Mouse (Mus musculus): ENCODE measurements around the gene Ptpn9.

Ptpn9 gene

GRCm38 (mm10) chr9:56994286-56995197 is at the start of gene Ptpn9:
TSS of gene Ptpn9 (plus strand) at chr9:56994923.
- TF ChIP-seq GATA4 (IDR thresholded peaks at IDR 0.05; ENCODE audit: insufficient replicate concordance, low read length) = peak; percentile 52; the same call in 1 of the 2 replicates

- TF ChIP-seq GATA4 (IDR thresholded peaks at IDR 0.05; ENCODE audit: insufficient replicate concordance, low read length) = no peak
These were observed 45.0 kb upstream of the Ptpn9 start for GRCm38 (mm10) chr9:56949767-56950166.

GRCm38 (mm10) chr9:56950414-56951400 is 44.0 kb upstream of the Ptpn9 start, which contains the start of gene Snupn:
TSS of gene Snupn (plus strand) at chr9:56950878.
- peak; percentile 48; the same call in 1 of the 2 replicates for TF ChIP-seq GATA4 (IDR thresholded peaks at IDR 0.05; ENCODE audit: insufficient replicate concordance, low read length)

- TF ChIP-seq GATA4 (IDR thresholded peaks at IDR 0.05; ENCODE audit: insufficient replicate concordance, low read length) = no peak
These were observed 41.2 kb upstream of the Ptpn9 start for GRCm38 (mm10) chr9:56953562-56953961.

- no peak for TF ChIP-seq GATA4 (IDR thresholded peaks at IDR 0.05; ENCODE audit: insufficient replicate concordance, low read length)
These were observed 37.6 kb upstream of the Ptpn9 start for GRCm38 (mm10) chr9:56956966-56957675.

- no peak for TF ChIP-seq GATA4 (IDR thresholded peaks at IDR 0.05; ENCODE audit: insufficient replicate concordance, low read length)
These were observed 36.0 kb upstream of the Ptpn9 start for GRCm38 (mm10) chr9:56958689-56959088.

- no peak for TF ChIP-seq GATA4 (IDR thresholded peaks at IDR 0.05; ENCODE audit: insufficient replicate concordance, low read length)
These were observed 33.1 kb upstream of the Ptpn9 start for GRCm38 (mm10) chr9:56961591-56961990.

- TF ChIP-seq GATA4 (IDR thresholded peaks at IDR 0.05; ENCODE audit: insufficient replicate concordance, low read length) = no peak
These were observed 24.6 kb upstream of the Ptpn9 start for GRCm38 (mm10) chr9:56970158-56970557.

- no peak for TF ChIP-seq GATA4 (IDR thresholded peaks at IDR 0.05; ENCODE audit: insufficient replicate concordance, low read length)
These were observed 20.7 kb upstream of the Ptpn9 start for GRCm38 (mm10) chr9:56973960-56974524.

GRCm38 (mm10) chr9:56975199-56975598 is 19.5 kb upstream of the Ptpn9 start:
- TF ChIP-seq GATA4 (IDR thresholded peaks at IDR 0.05; ENCODE audit: insufficient replicate concordance, low read length) = no peak

GRCm38 (mm10) chr9:56980186-56980585 is 14.5 kb upstream of the Ptpn9 start:
- TF ChIP-seq GATA4 (IDR thresholded peaks at IDR 0.05; ENCODE audit: insufficient replicate concordance, low read length) = no peak

- no peak for TF ChIP-seq GATA4 (IDR thresholded peaks at IDR 0.05; ENCODE audit: insufficient replicate concordance, low read length)
These were observed 13.2 kb upstream of the Ptpn9 start for GRCm38 (mm10) chr9:56981502-56981901.

- no peak for TF ChIP-seq GATA4 (IDR thresholded peaks at IDR 0.05; ENCODE audit: insufficient replicate concordance, low read length)
These were observed 690 bp downstream of the Ptpn9 start for GRCm38 (mm10) chr9:56995198-56996027.

- no peak for TF ChIP-seq GATA4 (IDR thresholded peaks at IDR 0.05; ENCODE audit: insufficient replicate concordance, low read length)
These were observed 1.3 kb downstream of the Ptpn9 start for GRCm38 (mm10) chr9:56996028-56996346.
